Mouse (Mus musculus) liver, postnatal 0 days (tissue): ENCODE results near the gene Dph2. TPM values are rescaled to one million over a fixed set of nuclear protein-coding genes. Genes with fewer than 3 reads are reported as not detected.

Experiments
- ATAC-seq: fragments of 200-750 bp; cut with Nextera tagmentation; 2 replicates; pipeline ENCODE4 v1.8.0; 2017; ENCODE audit warnings: mild to moderate bottlenecking, moderate library complexity
- DNase-seq: peaks from one replicate; pipeline ENCODE4 v3.0.0-alpha.2; 2016
- H3K27ac ChIP-seq: fragments of 300-500 bp; sonication (generic); 2 replicates; pipeline ENCODE4 v1.5.1; 2014; ENCODE audit warnings: antibody characterized with exemption, moderate library complexity, mild to moderate bottlenecking, low read depth
- H3K27me3 ChIP-seq: fragments of 300-500 bp; sonication (generic); 2 replicates; pipeline ENCODE4 v1.6.1; 2014; ENCODE audit warnings: low read length, control low read depth, mixed read lengths; ENCODE audit not compliant: insufficient read depth
- H3K36me3 ChIP-seq: fragments of 300-500 bp; sonication (generic); replicated peaks from 2 replicates; pipeline ENCODE4 v1.6.1; 2014; ENCODE audit warnings: mild to moderate bottlenecking, control low read depth, low read length, moderate library complexity, mixed read lengths; ENCODE audit not compliant: insufficient read depth
- H3K4me1 ChIP-seq: fragments of 300-500 bp; sonication (generic); 2 replicates; pipeline ENCODE4 v1.6.1; 2014; ENCODE audit warnings: antibody characterized with exemption, mild to moderate bottlenecking, control low read depth; ENCODE audit not compliant: insufficient read depth
- H3K4me2 ChIP-seq: fragments of 300-500 bp; sonication (generic); 2 replicates; pipeline ENCODE4 v1.6.1; 2014; ENCODE audit warnings: low read depth, mild to moderate bottlenecking, low read length, moderate library complexity, mixed read lengths
- H3K4me3 ChIP-seq: fragments of 300-500 bp; sonication (generic); 2 replicates; pipeline ENCODE4 v1.5.1; 2014; ENCODE audit warnings: low read depth, low read length
- H3K9ac ChIP-seq: fragments of 300-500 bp; sonication (generic); replicated peaks from 2 replicates; pipeline ENCODE4 v1.6.1; 2014; ENCODE audit warnings: mild to moderate bottlenecking, moderate library complexity
- H3K9me3 ChIP-seq: fragments of 300-500 bp; sonication (generic); 2 replicates; pipeline ENCODE4 v1.6.1; 2016; ENCODE audit warnings: mild to moderate bottlenecking, control low read depth, low read length, mixed read lengths
- CTCF ChIP-seq: sonication (generic); IDR thresholded peaks from 2 replicates; pipeline ENCODE4 v1.5.1; 2016; ENCODE audit warnings: antibody characterized with exemption, low read depth
- EP300 ChIP-seq: IDR thresholded peaks from 2 replicates; pipeline ENCODE4 v1.6.1; 2016; ENCODE audit warnings: antibody characterized with exemption, low read depth, mild to moderate bottlenecking
- WGBS: fragments of 180-500 bp; shearing (Covaris S2); extraction: QIAGEN DNeasy Blood & Tissue Kit; methylation state at CpG from one replicate; pipeline ENCODE4 v1.1.7; 2014; ENCODE audit not compliant: insufficient replicate concordance; 5-methylcytosine and 5-hydroxymethylcytosine counted together
- polyA plus RNA-seq: library from polyadenylated mRNA; unstranded; fragments of >200 nt; fragmentation: Nextera tagmentation; extraction: Ambion mirVana; gene quantifications from 2 replicates; pipeline ENCODE4 v1.2.1, GENCODE M21; 2015

The Dph2 gene
- polyA plus RNA-seq, result 3.5 and 4.5 TPM in 2 replicates

DNA sequence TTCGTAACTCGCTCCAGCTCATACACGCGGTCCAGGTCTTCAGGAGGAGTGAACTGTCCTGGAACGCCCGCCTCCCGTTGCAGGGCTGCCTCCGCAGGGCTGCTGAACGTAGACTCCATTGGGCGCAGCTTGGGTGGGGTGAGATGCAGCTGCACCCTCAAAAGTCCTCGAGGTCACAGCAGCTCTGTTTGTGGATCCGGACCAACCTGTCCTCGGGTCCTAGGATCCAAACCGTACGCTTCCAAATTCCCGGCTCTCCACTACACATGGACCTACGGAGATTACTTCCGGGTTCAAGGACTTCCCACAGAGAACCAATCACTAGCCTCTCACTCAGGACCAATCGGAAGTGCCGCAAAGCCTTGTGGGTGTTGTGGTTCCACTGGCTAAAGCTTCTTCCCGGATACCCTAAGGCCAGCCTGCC is at the start of gene Dph2:
Gene Dph2 (minus strand): TSS at position 295 of the 424 bp plus-strand sequence.
- DNase-seq (peak; percentile 85), ATAC-seq (peak; percentile 83)
- Histone ChIP-seq H3K27me3 (no peaks in the 10 kb centered on the region), H3K27ac (0 out of 2 replicates have a peak within 1 kb of the TSS, but pooled peaks have one; percentile 2), H3K36me3 (peaks cover 13% of the 10 kb centered on the region), H3K4me3 (peak within 1 kb of the TSS; percentile 74), H3K9ac (peak within 1 kb of the TSS; percentile 61), H3K4me1 (peaks cover 11% of the 10 kb centered on the region), H3K9me3 (no peaks in the 10 kb centered on the region), H3K4me2 (peak within 1 kb of the TSS; percentile 96)
- TF ChIP-seq EP300, result no peak
- TF ChIP-seq CTCF, result no peak
- WGBS, result under 1% methylated on average over 21 of the region's 21 CpGs

DNA sequence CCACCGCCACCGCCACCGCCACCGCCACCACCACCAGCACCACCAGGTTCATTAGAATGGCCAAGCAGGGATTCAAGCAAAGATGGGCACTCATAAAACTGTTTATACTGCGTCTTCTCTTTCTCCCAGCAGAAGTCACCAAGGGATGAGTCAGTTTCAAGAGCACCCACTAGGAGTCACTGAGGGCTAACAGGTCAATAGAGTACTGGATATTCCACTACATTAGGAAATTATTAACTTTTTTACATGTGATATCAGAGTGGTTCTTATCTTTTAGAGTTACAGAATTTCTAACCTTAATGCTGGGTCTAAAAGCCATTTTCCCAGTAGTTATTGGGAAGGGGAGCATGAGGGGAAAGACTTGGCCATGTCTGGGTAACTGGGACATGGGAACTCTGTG is 45.1 kb upstream of the Dph2 start:
- Histone ChIP-seq H3K4me3 (no peak overlapping the region), H3K4me2 (no peak overlapping the region), H3K4me1 (no peaks in the 10 kb centered on the region), H3K36me3 (peaks cover 7% of the 10 kb centered on the region; the same call in 1 of the 2 replicates), H3K9ac (no peak overlapping the region), H3K9me3 (no peaks in the 10 kb centered on the region), H3K27me3 (no peaks in the 10 kb centered on the region), H3K27ac (no peak overlapping the region)
- no peak for DNase-seq
- 96% methylated on average over 5 of the region's 5 CpGs for WGBS
- TF ChIP-seq EP300 (no peak), CTCF (peak; percentile 31; the same call in 1 of the 2 replicates)
- peak; percentile 35; the same call in 1 of the 2 replicates for ATAC-seq

DNA sequence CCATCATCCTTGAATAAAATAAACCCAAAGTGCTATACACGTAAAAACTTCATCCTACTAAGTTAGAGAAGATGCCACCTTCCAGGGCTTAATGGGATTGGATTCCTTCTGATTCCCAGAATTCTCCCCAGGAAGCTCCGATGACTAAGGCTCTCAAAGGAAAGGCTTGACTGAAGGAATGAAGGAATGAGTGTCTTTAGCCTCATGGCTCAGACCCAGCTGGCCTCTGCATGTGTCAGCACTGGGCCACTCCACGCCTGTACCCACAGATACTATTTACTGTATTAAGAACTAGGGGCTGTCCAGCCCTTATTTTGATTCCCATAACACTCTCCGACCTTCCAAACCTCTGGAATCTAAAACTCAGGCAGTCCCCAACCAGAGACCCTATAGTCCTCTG is 42.2 kb upstream of the Dph2 start:
- Histone ChIP-seq H3K27me3 (peaks cover 18% of the 10 kb centered on the region), H3K4me3 (no peak overlapping the region), H3K4me2 (no peak overlapping the region), H3K4me1 (peaks cover 8% of the 10 kb centered on the region), H3K27ac (no peak overlapping the region), H3K9me3 (no peaks in the 10 kb centered on the region), H3K9ac (no peak overlapping the region), H3K36me3 (no peaks in the 10 kb centered on the region)
- TF ChIP-seq CTCF, result no peak
- TF ChIP-seq EP300, result no peak
- no peak for DNase-seq
- ATAC-seq, result no peak
- WGBS, result 83% methylated on average over 4 of the region's 4 CpGs

DNA sequence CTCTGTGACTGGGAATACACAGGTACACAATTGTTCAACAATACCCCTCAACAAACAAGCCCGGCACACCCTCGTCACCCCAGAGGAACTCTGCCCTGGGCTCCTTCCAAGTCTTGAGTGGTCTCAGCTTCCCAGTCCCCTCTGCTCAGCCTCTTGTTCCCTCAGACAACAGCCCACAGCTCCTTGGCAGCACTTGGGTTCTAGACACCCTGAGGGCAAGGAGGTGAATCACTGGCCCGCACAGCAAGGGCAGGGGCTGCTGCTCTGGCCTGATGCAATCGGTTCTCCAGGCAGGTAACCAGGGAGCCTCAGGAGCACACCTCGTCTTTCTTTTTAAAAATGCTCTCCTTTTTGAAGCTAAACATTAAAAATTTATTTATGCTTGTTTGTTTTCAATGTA is 41.4 kb upstream of the Dph2 start:
- Histone ChIP-seq H3K4me2 (no peak overlapping the region), H3K9ac (no peak overlapping the region), H3K9me3 (no peaks in the 10 kb centered on the region), H3K27ac (no peak overlapping the region), H3K4me3 (no peak overlapping the region), H3K27me3 (peaks cover 26% of the 10 kb centered on the region), H3K4me1 (peaks cover 17% of the 10 kb centered on the region), H3K36me3 (no peaks in the 10 kb centered on the region)
- no peak for TF ChIP-seq EP300
- no peak for TF ChIP-seq CTCF
- 80% methylated on average over 5 of the region's 5 CpGs for WGBS
- no peak for ATAC-seq
- DNase-seq, result no peak

DNA sequence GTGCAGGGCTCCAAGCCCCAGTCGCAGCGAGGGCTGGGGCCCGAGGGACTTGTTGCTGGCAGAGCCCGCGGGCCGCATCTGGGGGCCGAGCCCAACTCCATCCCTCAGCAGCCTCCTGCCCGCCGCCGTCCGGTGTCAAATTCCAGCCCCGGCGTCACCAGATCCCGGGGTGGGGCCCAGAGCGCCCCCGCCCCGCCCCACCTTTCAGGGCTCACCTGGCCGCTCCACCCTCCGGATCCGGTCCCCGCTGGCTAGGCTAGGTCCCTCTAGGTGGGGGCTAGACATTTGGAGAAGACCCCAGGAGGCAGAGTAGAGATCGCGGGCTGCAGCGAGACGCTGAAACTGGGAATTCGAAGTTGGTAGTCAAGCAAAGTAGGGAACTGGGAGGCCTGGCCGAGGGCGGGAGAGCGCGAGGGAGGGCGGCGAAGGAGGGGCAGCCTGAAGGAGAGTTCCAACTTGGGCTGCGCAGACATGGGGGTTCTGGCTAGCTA is 37.6 kb upstream of the Dph2 start, which contains the start of gene Artn:
Gene Artn (minus strand): TSS at position 373 of the 491 bp plus-strand sequence.
- Histone ChIP-seq H3K9ac (peak within 1 kb of the TSS; percentile 52), H3K27ac (0 out of 2 replicates have a peak within 1 kb of the TSS, but pooled peaks have one; percentile 22), H3K4me3 (peak within 1 kb of the TSS; percentile 43), H3K27me3 (peaks cover 61% of the 10 kb centered on the region), H3K36me3 (no peaks in the 10 kb centered on the region), H3K4me2 (peak within 1 kb of the TSS; percentile 72), H3K4me1 (peaks cover 28% of the 10 kb centered on the region), H3K9me3 (no peaks in the 10 kb centered on the region)
- no peak for TF ChIP-seq EP300
- WGBS, result 2% methylated on average over 33 of the region's 33 CpGs
- ATAC-seq (0 out of 2 replicates have a peak, but pooled peaks have one; percentile 10), DNase-seq (peak; percentile 40)

DNA sequence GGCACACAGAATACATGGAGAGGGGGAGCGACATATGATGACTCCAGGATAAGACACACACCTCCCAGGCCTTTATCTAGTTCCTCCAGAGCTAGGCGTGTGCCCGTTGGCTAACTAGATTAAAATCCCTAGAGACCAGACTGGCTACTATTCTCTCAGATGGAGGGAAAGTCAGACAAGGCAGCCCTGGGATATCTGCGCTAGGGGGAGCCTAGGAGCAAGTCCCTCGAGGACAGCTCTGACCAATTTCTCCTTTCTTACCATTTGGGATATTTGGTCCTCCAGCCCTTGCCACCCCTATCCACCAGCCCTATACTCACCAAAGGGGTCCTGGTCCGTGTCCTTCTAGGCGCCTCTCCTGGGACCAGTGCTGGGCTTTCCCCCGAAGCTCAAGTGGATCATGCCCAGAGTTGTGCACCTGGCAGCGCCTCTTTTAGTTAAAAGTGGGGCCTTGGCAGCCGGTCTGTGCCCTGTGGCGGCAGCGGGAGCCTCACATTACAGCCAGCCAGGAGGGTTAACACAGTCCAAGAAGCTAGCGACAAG is 36.9 kb upstream of the Dph2 start:
- peaks cover 28% of the 10 kb centered on the region for H3K4me1 ChIP-seq
- peak; percentile 72 for TF ChIP-seq CTCF
- peak; percentile 93 for TF ChIP-seq EP300
- peak overlapping the region; percentile 43 for H3K4me3 ChIP-seq
- DNase-seq (peak; percentile 74), ATAC-seq (peak; percentile 87)
- no peaks in the 10 kb centered on the region for H3K9me3 ChIP-seq
- peaks cover 67% of the 10 kb centered on the region for H3K27me3 ChIP-seq
- peak overlapping the region; percentile 52 for H3K9ac ChIP-seq
- H3K27ac ChIP-seq, result 0 out of 2 replicates have a peak overlapping the region, but pooled peaks have one; percentile 22
- 3% methylated on average over 13 of the region's 13 CpGs for WGBS
- no peaks in the 10 kb centered on the region for H3K36me3 ChIP-seq
- peak overlapping the region; percentile 72 for H3K4me2 ChIP-seq
